Mouse (Mus musculus) forebrain, embryonic 15.5 days (tissue): ENCODE results near the gene Mtmr12. TPM values are rescaled to one million over a fixed set of nuclear protein-coding genes. Genes with fewer than 3 reads are reported as not detected.
A peak's percentile ranks its signal among the peaks of the same experiment; 100 is the strongest.
"Not testable (repeated sequence)": the region's sequence is repeated elsewhere in the genome, so short reads cannot be mapped to it uniquely, and the experiment has no call there.

Experiments used
- ATAC-seq: fragments of 200-750 bp; cut with Nextera tagmentation; replicated peaks from 2 replicates; pipeline ENCODE4 v1.8.0; 2017; ENCODE audit warnings: mild to moderate bottlenecking, moderate TSS enrichment, moderate library complexity
- H3K27ac ChIP-seq: fragments of 300-500 bp; sonication (generic); replicated peaks from 2 replicates; pipeline ENCODE4 v1.5.1; 2015; ENCODE audit warnings: mild to moderate bottlenecking, inconsistent platforms
- H3K27me3 ChIP-seq: fragments of 300-500 bp; sonication (generic); 2 replicates; pipeline ENCODE4 v1.6.1; 2015; ENCODE audit warnings: inconsistent platforms
- H3K36me3 ChIP-seq: fragments of 300-500 bp; sonication (generic); 2 replicates; pipeline ENCODE4 v1.6.1; 2015; ENCODE audit warnings: mild to moderate bottlenecking, inconsistent platforms
- H3K4me1 ChIP-seq: fragments of 300-500 bp; sonication (generic); 2 replicates; pipeline ENCODE4 v1.6.1; 2015; ENCODE audit warnings: inconsistent platforms
- H3K4me2 ChIP-seq: fragments of 300-500 bp; sonication (generic); replicated peaks from 2 replicates; pipeline ENCODE4 v1.6.1; 2015; ENCODE audit warnings: mild to moderate bottlenecking, inconsistent platforms
- H3K4me3 ChIP-seq: fragments of 300-500 bp; sonication (generic); 2 replicates; pipeline ENCODE4 v1.5.1; 2015; ENCODE audit warnings: mild to moderate bottlenecking, inconsistent platforms
- H3K9ac ChIP-seq: fragments of 300-500 bp; sonication (generic); replicated peaks from 2 replicates; pipeline ENCODE4 v1.6.1; 2015; ENCODE audit warnings: mild to moderate bottlenecking, inconsistent platforms
- H3K9me3 ChIP-seq: fragments of 300-500 bp; sonication (generic); 2 replicates; pipeline ENCODE4 v1.6.1; 2016; ENCODE audit warnings: inconsistent platforms
- WGBS: fragments of 180-500 bp; shearing (Covaris S2); methylation state at CpG from one replicate; pipeline ENCODE4 v1.1.7; 2015; ENCODE audit warnings: mixed read lengths; 5-methylcytosine and 5-hydroxymethylcytosine counted together
- polyA plus RNA-seq: library from polyadenylated mRNA; unstranded; fragments of >200 nt; fragmentation: Nextera tagmentation; extraction: Ambion mirVana; gene quantifications from 2 replicates; pipeline ENCODE4 v1.2.1, GENCODE M21; 2015

Mtmr12 gene
- 10.7 and 11.2 TPM in 2 replicates for polyA plus RNA-seq

- Histone ChIP-seq H3K27ac (peak within 1 kb of the TSS; percentile 93), H3K27me3 (no peaks in the 10 kb centered on the region), H3K4me1 (peaks cover 26% of the 10 kb centered on the region), H3K36me3 (no peaks in the 10 kb centered on the region), H3K4me2 (peak within 1 kb of the TSS; percentile 56), H3K4me3 (peak within 1 kb of the TSS; percentile 83), H3K9me3 (no peaks in the 10 kb centered on the region), H3K9ac (peak within 1 kb of the TSS; percentile 84)
- ATAC-seq, result peak; percentile 99
- under 1% methylated on average over 58 of the region's 58 CpGs for WGBS
These were observed at the start of gene Mtmr12 for GRCm38 (mm10) chr15:12204319-12205159. Gene Mtmr12, plus strand, starts transcription at chr15:12205028.

- WGBS, result 32% methylated on average over 5 of the region's 5 CpGs
- Histone ChIP-seq H3K27ac (no peak overlapping the region), H3K27me3 (no peaks in the 10 kb centered on the region), H3K36me3 (peaks cover 51% of the 10 kb centered on the region), H3K4me1 (no peaks in the 10 kb centered on the region), H3K9me3 (no peaks in the 10 kb centered on the region), H3K9ac (no peak overlapping the region), H3K4me2 (no peak overlapping the region), H3K4me3 (no peak overlapping the region)
- ATAC-seq, result no peak; the same call in 1 of the 2 replicates
These were observed 26.7 kb upstream of the Mtmr12 start for GRCm38 (mm10) chr15:12178126-12178525.

- ATAC-seq, result not testable (repeated sequence)
These were observed 23.5 kb upstream of the Mtmr12 start for GRCm38 (mm10) chr15:12181181-12181805.

DNA sequence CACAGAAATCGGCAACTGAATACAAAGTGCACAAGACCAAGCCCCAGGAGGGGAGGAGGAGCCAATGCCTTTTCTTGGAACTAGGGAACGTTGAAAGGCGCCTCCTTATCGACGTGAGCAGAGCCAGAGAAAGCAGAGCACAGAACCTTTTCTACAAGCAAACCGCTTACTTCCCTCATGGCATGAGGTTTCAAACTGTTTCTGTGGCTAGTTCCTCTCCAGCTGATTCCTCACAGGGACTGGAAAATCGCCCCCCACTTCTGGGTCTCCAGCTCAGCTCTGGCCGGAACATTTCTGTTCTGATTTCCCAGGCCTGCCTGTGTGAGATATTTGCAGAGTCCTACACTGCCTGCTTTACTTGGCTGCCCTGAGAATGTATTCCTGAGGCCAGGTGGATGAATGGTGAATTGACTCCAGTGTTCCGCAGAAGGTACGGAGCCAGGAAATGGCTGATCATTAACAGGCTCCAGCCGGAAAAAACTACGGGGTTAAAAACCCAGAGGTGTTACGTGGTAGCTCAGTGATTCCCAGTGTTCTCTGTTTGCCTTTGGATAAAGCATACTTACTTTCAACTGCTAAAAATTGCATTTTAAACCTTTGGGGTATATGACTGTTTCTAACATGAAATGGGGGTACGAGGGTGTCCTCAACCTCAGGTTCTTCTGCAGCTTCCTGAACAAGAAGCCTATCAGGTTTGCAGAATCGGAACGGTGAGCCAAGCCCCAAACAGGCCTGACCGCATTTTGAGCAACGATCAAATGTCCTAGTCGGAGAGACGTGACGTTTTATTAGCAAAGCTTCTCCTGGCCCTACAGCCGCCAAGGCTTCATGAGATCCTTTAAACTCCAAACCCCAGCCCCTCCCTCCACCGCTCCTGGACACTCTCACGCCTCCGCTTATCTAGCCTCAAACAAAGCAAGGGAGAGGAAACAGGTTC lies 10.7 kb upstream of the Mtmr12 start:
- Histone ChIP-seq H3K4me2 (no peak overlapping the region), H3K27me3 (no peaks in the 10 kb centered on the region), H3K4me1 (no peaks in the 10 kb centered on the region), H3K9me3 (no peaks in the 10 kb centered on the region), H3K36me3 (peaks cover 7% of the 10 kb centered on the region; the same call in 1 of the 2 replicates), H3K9ac (no peak overlapping the region), H3K27ac (no peak overlapping the region), H3K4me3 (no peak overlapping the region)
- WGBS, result 75% methylated on average over 25 of the region's 25 CpGs
- no peak for ATAC-seq

More at GRCm38 (mm10) chr15:12181181-12181805, 23.5 kb upstream of the Mtmr12 start:
- not testable (repeated sequence) for H3K27ac ChIP-seq, H3K4me1 ChIP-seq, H3K27me3 ChIP-seq, H3K9me3 ChIP-seq, H3K4me3 ChIP-seq, H3K4me2 ChIP-seq, H3K9ac ChIP-seq
- H3K36me3 ChIP-seq, result peaks cover 33% of the 10 kb centered on the region
- 96% methylated on average over 13 of the region's 13 CpGs for WGBS

DNA sequence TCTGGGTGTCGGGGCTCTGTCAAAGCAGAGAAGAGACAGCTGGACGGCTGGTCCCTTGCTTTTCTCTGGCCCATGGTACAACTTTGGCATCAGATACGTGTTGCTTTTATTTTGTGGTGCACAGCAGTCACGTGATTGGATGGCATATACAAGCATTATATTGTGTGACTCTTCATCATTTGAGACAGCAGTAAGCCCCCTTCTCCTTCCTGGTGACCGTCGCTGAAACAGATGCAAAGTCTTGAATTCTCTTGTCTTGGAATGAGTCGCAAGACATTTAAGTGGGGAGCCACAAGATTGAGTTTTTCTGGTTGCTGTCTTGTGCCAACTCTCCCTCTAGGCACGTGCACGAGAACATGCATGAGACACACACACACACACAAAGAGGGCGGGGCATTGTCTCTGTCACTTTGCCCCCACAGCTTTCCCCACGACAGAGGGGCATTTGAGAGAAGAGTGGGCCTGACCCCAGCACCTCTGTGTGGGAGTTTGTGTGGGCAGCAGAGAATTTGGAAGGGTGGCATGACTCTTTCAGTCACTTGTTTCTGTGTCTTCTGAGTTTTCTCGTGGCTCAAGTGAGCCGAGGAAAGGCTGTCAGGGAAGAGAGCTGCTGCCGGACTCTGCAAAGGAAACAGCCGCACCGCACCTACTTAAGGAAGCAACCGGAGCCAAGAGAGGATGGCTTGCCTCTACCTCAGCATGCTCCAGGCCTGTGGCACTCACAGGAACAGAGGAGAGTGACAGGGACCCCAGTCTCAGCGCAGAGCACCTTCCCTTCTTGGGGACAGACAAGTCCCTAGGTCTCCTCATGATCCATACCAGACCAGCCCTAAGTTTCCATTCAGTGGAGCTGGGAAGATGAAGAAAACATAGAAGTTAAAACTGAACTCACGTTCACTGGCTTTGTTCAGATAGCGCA lies 9.8 kb upstream of the Mtmr12 start:
- 81% methylated on average over 20 of the region's 20 CpGs for WGBS
- ATAC-seq, result no peak

DNA sequence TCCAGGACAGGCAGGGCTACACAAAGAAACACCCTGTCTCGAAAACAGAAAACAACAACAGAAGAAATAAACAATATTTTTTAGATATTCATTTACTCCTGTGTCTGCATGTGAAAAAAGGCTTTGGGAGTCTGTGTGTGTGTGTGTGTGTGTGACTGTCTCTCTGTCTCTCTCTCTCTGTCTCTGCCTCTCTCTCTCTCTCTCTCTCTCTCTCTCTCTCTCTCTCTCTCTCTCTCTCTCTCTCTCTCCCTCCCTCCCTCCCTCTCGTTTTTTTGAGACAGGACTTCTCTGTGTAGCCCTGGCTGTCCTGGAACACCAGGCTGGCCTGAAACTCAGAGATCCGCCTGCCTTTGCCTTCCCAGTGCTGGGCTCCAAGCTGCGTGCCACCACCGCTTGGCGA lies 8.9 kb upstream of the Mtmr12 start:
- no peak for ATAC-seq
- WGBS, result 77% methylated on average over 6 of the region's 6 CpGs
- H3K4me1 ChIP-seq, result no peaks in the 10 kb centered on the region

More for the DNA sequence above, 9.8 kb upstream of the Mtmr12 start:
- Histone ChIP-seq H3K4me1 (no peaks in the 10 kb centered on the region), H3K4me2 (no peak overlapping the region), H3K9me3 (no peaks in the 10 kb centered on the region), H3K27me3 (no peaks in the 10 kb centered on the region), H3K27ac (no peak overlapping the region), H3K4me3 (no peak overlapping the region), H3K9ac (no peak overlapping the region), H3K36me3 (peaks cover 7% of the 10 kb centered on the region; the same call in 1 of the 2 replicates)

GRCm38 (mm10) chr15:12196410-12197191 lies 8.2 kb upstream of the Mtmr12 start:
- Histone ChIP-seq H3K27ac (no peak overlapping the region), H3K4me3 (no peak overlapping the region), H3K4me1 (no peaks in the 10 kb centered on the region), H3K27me3 (no peaks in the 10 kb centered on the region), H3K36me3 (no peaks in the 10 kb centered on the region), H3K4me2 (no peak overlapping the region), H3K9ac (no peak overlapping the region), H3K9me3 (no peaks in the 10 kb centered on the region)
- 37% methylated on average over 22 of the region's 22 CpGs for WGBS
- peak; percentile 49; the same call in 1 of the 2 replicates for ATAC-seq

More for the DNA sequence above, 8.9 kb upstream of the Mtmr12 start:
- Histone ChIP-seq H3K9me3 (no peaks in the 10 kb centered on the region), H3K27ac (no peak overlapping the region), H3K9ac (no peak overlapping the region), H3K36me3 (no peaks in the 10 kb centered on the region), H3K27me3 (no peaks in the 10 kb centered on the region), H3K4me2 (no peak overlapping the region), H3K4me3 (no peak overlapping the region)

GRCm38 (mm10) chr15:12197361-12197760 lies 7.5 kb upstream of the Mtmr12 start:
- Histone ChIP-seq H3K4me3 (no peak overlapping the region), H3K27me3 (no peaks in the 10 kb centered on the region), H3K4me2 (no peak overlapping the region), H3K27ac (no peak overlapping the region), H3K36me3 (no peaks in the 10 kb centered on the region), H3K9me3 (no peaks in the 10 kb centered on the region), H3K4me1 (no peaks in the 10 kb centered on the region), H3K9ac (no peak overlapping the region)
- ATAC-seq, result no peak
- WGBS, result 87% methylated on average over 6 of the region's 6 CpGs

DNA sequence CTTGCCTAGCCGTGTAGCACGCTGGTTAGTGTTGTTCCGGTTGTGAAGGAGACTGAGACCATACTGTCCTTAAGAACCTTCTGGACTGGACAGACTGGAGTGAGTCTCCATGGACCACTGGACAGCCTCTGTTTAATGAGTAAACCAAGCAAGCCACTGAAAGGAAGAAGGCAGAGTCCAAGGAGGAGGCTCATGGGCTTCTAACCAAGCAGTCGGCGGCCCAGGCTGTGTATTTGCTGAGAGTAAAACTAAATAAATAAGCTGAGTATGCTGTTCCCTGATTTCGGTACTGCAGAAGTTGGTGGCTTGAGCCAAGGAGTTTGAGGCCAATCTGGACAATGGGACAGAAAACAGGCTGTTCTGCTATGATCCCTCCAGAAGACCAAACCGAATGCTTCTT lies 4.8 kb upstream of the Mtmr12 start:
- Histone ChIP-seq H3K9me3 (no peaks in the 10 kb centered on the region), H3K4me3 (no peak overlapping the region), H3K27ac (no peak overlapping the region), H3K36me3 (no peaks in the 10 kb centered on the region), H3K9ac (no peak overlapping the region), H3K4me1 (peaks cover 8% of the 10 kb centered on the region), H3K27me3 (no peaks in the 10 kb centered on the region), H3K4me2 (no peak overlapping the region)
- no peak for ATAC-seq
- 93% methylated on average over 7 of the region's 7 CpGs for WGBS

GRCm38 (mm10) chr15:12201856-12202255 lies 3.0 kb upstream of the Mtmr12 start:
- Histone ChIP-seq H3K9ac (no peak overlapping the region), H3K27me3 (no peaks in the 10 kb centered on the region), H3K4me1 (peaks cover 20% of the 10 kb centered on the region), H3K4me3 (no peak overlapping the region), H3K36me3 (no peaks in the 10 kb centered on the region), H3K27ac (no peak overlapping the region), H3K9me3 (no peaks in the 10 kb centered on the region), H3K4me2 (no peak overlapping the region)
- ATAC-seq, result no peak
